Mouse (Mus musculus) macrophage (primary cell): ENCODE results near the gene Gm11214. TPM values are rescaled to one million over a fixed set of nuclear protein-coding genes. Genes with fewer than 3 reads are reported as not detected.

Experiments used
- H3K27ac ChIP-seq: fragments of 350-480 bp; formaldehyde crosslinking; 2 replicates; pipeline ENCODE4 v1.9.0; 2021
- H3K36me3 ChIP-seq: fragments of 350-480 bp; formaldehyde crosslinking; 2 replicates; pipeline ENCODE4 v1.9.0; 2021; ENCODE audit errors: inconsistent target
- H3K4me3 ChIP-seq: fragments of 350-480 bp; formaldehyde crosslinking; 2 replicates; pipeline ENCODE4 v1.9.0; 2021; ENCODE audit errors: inconsistent target
- H3K79me2 ChIP-seq: fragments of 350-480 bp; formaldehyde crosslinking; 2 replicates; pipeline ENCODE4 v1.9.0; 2021; ENCODE audit errors: inconsistent target
- WGBS: methylation state at CpG from one replicate; pipeline ENCODE4 v1.1.7; 2026; ENCODE audit warnings: inconsistent platforms; ENCODE audit not compliant: missing documents; 5-methylcytosine and 5-hydroxymethylcytosine counted together
- polyA plus RNA-seq: library from polyadenylated mRNA; stranded (reverse); fragments of 250-400 nt; gene quantifications from 3 replicates; pipeline ENCODE4 v1.2.4, GENCODE M21; 2018; ENCODE audit warnings: inconsistent platforms
- total RNA-seq, 78 experiments: library from RNA; depleted of rRNA; stranded (reverse); fragments of 250-400 nt; gene quantifications; 1 replicate in 9 of 78; 2 replicates in 24 of 78; 3 replicates in 43 of 78; 4 replicates in 2 of 78; pipeline ENCODE4 v1.2.4; 2018; ENCODE audit warnings: inconsistent platforms in 56 of 78

Gm11214 gene
- not detected for total RNA-seq (2018; cell fraction: chromatin; rRNA removed)
- not detected for total RNA-seq (2018; cell fraction: cytosol; rRNA removed)
- total RNA-seq (2018; cell fraction: nucleus; rRNA removed): 1 to 10 TPM in 1 of 26 experiments, not detected in 25; 1.6 TPM
- not detected in 3 replicates for polyA plus RNA-seq

DNA sequence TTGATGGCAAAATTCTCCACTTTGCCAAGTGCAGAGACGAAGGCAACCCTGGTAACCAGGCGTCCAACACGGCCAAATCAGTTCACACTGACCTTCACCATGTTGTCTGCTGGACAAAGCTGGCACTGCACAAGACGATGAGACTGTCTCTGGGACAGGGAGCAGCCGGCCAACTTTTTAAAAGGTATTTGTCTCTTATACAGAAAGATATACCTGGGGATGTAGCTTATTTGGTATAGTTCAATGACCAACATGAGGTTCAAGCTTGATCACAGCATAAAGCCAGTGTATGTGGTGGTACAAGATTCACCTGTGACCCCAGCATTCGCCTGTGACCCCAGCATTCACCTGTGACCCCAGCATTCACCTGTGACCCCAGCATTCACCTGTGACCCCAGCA, at the start of gene Gm11214:
TSS of gene Gm11214 (minus strand) at position 101 of the 400 bp plus-strand sequence.
- no peak within 1 kb of the TSS for H3K4me3 ChIP-seq
- no peak within 1 kb of the TSS for H3K27ac ChIP-seq
- WGBS: 100% methylated on average over 6 of the region's 6 CpGs
- H3K79me2 ChIP-seq: no peaks in the 10 kb centered on the region
- no peaks in the 10 kb centered on the region for H3K36me3 ChIP-seq

DNA sequence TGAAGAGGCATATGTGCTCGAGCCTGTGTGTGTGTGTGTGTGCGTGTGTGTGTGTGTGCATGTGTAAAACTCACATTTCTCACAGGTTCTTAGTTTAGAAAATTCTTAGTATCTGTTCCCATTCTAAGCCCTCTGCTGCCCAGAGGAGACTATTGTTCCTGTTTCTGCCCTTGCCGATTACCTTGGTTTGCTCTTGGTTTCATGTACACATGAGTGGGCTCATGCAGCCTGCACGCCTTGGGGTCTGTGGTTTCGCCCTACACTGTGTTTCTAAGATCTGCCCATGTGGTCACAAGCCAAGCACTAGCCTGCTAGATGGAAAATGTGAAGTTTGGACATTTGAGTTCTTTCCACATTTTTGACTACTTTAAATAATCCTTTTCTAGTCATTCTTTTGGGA, 48.7 kb upstream of the Gm11214 start:
- 43% methylated on average over 5 of the region's 5 CpGs for WGBS
- no peaks in the 10 kb centered on the region for H3K79me2 ChIP-seq
- H3K27ac ChIP-seq: no peak overlapping the region
- H3K36me3 ChIP-seq: no peaks in the 10 kb centered on the region
- no peak overlapping the region for H3K4me3 ChIP-seq

DNA sequence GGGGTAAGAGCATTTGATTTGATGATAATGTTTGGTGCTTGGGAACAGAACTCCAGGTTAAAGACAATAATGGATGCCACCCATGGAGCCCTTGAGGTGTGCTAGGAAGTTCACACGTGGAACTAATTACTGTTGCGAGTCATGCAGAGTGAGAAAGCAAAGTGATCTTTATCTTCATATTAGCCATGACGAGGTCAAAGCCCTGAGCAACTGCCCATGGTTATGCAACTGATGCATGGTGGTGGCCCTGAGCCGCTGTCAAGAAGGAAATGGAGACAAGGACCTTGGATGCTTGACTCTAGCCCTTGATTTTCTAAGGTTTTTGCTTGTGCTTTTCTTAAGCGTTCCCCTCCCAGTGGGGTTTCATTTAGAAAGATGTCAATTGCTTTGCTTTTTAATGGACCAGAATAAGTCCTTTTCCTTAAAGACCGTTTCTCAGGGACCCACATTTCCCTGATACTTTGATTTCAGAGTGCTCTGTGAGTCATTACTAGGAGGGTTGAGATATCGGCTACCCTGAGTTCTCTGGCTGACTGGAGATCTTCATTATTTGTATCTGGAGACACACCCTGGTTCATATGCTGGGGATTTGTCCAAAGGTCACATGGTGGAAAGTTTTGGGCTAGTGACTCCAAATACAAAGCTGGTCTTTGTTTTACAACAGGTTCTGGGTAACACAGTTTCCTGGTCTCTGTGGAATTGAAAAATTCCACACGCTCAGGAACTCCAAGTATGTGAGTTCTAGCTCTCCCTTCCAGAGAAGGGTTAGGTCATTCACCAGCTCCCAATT, 47.4 kb upstream of the Gm11214 start:
- 72% methylated on average over 8 of the region's 8 CpGs for WGBS
- Histone ChIP-seq H3K27ac (no peak overlapping the region), H3K4me3 (no peak overlapping the region), H3K36me3 (no peaks in the 10 kb centered on the region), H3K79me2 (no peaks in the 10 kb centered on the region)

DNA sequence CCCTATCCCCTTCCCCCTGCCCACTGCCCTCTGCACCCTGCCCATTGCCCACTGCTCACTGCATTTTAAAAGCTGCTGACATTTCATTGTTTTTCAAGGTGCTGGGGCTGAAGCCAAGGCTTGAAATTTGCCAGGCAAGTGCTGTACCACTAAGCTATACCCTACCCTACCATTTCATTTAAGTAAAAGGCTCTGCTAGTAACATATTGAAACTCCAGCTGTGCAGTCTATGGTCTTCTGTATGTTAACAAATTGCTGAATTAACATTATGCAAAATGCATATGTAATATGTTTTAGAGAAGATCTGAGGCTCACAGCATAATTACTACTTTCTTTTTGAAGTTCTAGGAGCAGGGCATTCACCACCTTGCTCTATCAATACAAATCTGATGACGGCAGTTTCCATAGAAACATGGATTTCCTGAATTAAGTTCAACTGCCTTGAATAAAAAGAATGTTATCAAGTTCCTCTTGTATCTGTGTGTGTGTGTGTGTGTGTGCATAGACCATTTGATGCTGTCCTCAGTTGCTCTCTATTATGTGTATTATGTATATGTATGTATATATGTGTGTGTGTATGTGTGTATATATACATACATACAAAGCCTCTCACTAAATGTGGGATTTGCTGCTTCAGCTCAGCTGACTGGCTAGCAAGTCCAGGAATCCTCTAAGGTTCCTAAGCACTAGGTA, 43.2 kb upstream of the Gm11214 start:
- Histone ChIP-seq H3K4me3 (no peak overlapping the region), H3K36me3 (no peaks in the 10 kb centered on the region), H3K79me2 (no peaks in the 10 kb centered on the region), H3K27ac (no peak overlapping the region)
- WGBS: 67% methylated on average over 1 of the region's 1 CpGs

DNA sequence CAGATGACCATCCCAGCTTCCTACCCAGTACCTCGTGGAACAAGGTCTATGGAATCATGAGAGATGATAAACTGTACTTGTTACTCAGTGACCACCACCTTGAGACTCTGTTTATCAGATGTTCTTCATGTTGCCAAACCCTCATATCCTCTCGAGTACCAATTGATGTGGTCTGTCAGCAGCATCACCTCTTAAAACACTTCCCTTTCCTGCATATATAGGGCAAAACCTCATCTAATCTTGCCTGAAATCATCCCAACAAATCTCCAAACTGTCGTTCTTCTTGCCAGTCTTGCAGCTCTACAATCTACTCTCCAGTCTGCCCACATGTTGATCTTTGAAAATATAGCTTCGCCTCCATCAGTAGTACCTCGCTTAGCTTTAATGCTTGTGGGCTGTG, 41.1 kb upstream of the Gm11214 start:
- WGBS: 40% methylated on average over 5 of the region's 5 CpGs

DNA sequence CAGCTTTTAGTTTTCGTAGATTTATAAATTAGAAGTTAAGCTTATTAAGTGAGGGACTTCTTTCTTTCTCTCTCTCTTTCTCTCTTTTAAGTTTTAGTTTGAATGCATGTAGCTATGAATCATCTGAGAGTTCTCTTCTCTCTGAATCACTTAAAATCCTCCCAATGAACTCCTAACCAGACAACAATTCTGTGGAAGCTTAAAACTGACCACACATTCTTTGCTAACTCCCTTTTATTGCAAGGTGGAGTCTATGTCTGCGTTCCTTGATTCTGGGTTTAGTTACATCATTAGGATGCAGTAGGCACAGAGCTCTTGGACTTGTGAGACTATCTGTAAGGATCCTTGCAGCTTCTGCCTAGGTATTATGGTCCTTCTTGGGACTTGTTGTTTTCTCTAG, 40.5 kb upstream of the Gm11214 start:
- 98% methylated on average over 2 of the region's 2 CpGs for WGBS
- no peak overlapping the region for H3K27ac ChIP-seq
- H3K4me3 ChIP-seq: no peak overlapping the region
- no peaks in the 10 kb centered on the region for H3K36me3 ChIP-seq
- H3K79me2 ChIP-seq: no peaks in the 10 kb centered on the region

More for the DNA sequence above, 41.1 kb upstream of the Gm11214 start:
- no peak overlapping the region for H3K27ac ChIP-seq
- H3K4me3 ChIP-seq: no peak overlapping the region
- no peaks in the 10 kb centered on the region for H3K79me2 ChIP-seq
- H3K36me3 ChIP-seq: no peaks in the 10 kb centered on the region

DNA sequence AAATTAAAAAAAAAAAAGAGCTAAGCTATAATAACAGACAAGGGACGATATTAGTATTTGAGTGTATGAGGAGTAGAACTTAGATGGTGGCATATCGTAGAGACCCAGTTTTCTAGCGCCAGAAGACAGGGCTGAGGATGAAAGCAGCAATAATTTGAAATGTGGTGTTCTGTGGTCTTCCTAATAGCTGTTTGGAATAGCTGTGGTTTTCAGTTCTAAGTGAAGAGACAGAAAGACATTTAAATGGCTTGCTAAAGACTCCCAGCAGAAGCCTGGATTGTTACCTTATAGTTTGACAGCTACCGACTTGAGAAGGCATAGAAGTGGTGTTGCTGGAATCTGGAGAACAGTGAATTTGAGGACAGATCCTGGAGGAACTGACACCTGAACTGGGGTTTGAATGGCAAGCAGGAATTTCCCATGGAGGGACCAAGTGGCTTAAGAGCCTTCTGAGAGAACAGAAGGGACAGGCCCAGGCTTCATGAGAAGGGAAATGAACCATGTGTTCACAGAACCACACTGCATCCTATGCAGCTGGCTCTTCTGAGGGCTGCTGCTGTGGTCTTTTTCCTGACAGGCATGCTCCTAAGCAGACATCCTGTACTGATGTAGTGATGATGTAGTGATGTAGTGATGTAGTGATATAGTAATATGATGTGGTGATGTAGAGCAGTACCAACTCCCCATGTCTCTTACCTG, 39.0 kb upstream of the Gm11214 start:
- no peaks in the 10 kb centered on the region for H3K79me2 ChIP-seq
- H3K4me3 ChIP-seq: no peak overlapping the region
- 93% methylated on average over 4 of the region's 4 CpGs for WGBS
- no peak overlapping the region for H3K27ac ChIP-seq
- H3K36me3 ChIP-seq: no peaks in the 10 kb centered on the region

DNA sequence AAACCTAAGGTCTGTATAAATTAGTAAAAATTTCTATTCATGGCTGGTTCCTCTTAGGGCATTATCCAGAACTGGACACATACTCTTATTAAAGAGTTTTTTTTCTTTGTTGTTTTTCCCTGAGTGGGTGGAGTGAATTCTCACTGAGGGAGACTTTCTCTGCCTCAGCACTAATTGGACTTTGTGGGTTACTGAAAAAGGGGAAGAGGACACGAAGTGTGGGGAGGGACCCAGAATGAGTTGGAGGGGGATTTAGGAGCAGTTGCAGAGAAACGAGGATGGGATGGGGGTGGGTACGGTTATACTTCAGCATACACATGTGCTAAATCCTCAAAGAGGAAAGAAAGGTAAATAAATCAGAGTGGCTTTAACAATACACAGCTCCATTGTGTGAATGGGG, 36.6 kb upstream of the Gm11214 start:
- Histone ChIP-seq H3K4me3 (no peak overlapping the region), H3K79me2 (no peaks in the 10 kb centered on the region), H3K27ac (no peak overlapping the region), H3K36me3 (no peaks in the 10 kb centered on the region)
- WGBS: 3% methylated on average over 3 of the region's 3 CpGs

DNA sequence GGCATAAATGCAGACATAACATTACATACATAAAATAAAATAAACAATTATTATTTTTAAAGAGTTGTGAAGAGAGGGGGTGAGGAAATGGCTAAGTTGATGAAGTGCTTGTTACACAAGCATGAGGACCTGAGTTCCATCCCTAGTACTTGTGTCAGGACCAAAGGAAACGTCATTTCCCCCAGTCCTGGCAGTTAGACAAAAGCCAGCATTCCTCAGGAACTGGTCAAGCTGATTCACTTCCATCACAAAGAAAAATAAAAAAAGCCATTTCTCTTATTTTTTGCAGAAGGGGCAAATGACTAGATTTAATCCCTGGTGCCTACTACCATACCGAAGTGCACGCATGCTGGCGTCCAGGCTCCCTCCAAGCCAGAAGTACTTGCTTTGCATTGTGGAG, 33.7 kb upstream of the Gm11214 start:
- H3K4me3 ChIP-seq: no peak overlapping the region
- 88% methylated on average over 4 of the region's 4 CpGs for WGBS
- H3K36me3 ChIP-seq: no peaks in the 10 kb centered on the region
- H3K79me2 ChIP-seq: no peaks in the 10 kb centered on the region
- H3K27ac ChIP-seq: no peak overlapping the region

DNA sequence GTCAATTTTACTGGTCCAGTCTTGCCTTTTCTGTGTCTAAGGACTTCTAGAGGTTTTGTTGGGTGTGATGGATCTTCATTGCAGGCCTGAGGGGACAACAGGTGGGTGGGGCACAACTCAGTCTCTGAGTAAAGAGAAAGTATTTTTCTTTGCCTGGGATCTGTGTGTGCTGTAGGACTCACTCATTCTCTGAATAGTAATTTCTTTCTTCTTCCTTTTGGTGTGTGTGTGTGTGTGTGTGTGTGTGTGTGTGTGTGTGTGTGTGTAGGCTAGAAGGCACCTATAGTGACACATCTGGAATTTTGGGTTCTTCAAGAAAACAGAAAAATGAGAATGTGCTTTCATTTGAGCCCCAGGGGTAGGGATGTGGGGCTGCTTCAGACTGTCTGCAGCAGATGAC, 29.2 kb upstream of the Gm11214 start:
- Histone ChIP-seq H3K27ac (no peak overlapping the region), H3K4me3 (no peak overlapping the region), H3K79me2 (no peaks in the 10 kb centered on the region), H3K36me3 (no peaks in the 10 kb centered on the region)

DNA sequence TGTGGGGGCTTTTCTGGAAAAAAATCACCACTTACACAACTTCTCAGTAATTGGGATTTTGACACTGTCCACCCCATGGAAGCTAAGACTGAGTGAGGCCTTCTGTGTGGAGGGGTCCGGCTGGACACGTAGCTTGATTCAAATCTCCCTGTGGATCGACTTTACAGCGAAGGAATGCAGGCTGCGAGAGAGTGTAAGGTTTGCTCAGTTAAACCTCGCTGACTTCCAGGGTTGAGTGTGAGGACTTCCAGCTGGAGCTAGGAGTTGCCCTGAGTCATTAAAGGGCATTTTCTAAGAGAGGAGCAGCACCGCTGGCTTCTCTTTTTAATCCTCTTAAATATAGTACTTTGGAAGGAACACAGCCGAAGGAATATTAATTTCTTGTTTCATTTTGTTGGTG, 24.2 kb upstream of the Gm11214 start:
- 95% methylated on average over 8 of the region's 8 CpGs for WGBS
- Histone ChIP-seq H3K79me2 (no peaks in the 10 kb centered on the region), H3K27ac (no peak overlapping the region)

DNA sequence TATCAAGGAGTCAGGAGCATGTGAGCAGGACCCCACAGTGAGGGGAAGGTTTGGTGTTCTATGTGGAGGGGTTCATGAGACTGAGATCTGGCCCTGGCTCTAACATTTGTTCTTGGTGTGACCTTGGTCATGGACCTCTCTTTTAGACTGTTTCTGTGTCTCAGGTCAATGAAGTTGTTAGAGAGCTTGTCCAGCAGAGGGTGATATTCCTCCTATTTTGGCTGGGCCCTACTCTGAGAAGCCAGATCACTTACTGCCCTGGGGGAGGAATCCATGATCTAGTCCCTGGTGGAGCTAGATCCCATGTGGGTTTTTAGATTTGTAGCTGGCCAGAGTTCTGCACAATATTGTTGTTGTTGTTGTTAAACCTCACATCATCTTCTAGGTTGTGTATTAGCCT, 23.0 kb upstream of the Gm11214 start:
- Histone ChIP-seq H3K79me2 (no peaks in the 10 kb centered on the region), H3K27ac (no peak overlapping the region), H3K4me3 (no peak overlapping the region), H3K36me3 (no peaks in the 10 kb centered on the region)

More for the DNA sequence above, 24.2 kb upstream of the Gm11214 start:
- no peak overlapping the region for H3K4me3 ChIP-seq
- H3K36me3 ChIP-seq: no peaks in the 10 kb centered on the region

DNA sequence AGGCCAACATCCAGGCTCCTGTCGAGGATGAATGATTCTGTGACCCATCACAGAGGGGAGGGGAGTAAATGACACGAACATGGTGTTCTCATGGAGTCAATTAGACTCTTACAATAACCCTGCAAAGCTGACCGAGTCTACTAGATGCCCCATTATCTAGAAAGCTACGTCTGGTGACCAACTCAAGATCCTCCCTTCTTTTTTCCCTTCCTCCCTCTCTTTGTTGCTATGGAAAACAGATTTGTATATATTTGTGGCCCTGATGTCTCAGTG, 22.0 kb upstream of the Gm11214 start:
- no peak overlapping the region for H3K27ac ChIP-seq
- H3K4me3 ChIP-seq: no peak overlapping the region
- WGBS: 90% methylated on average over 4 of the region's 4 CpGs
- H3K79me2 ChIP-seq: no peaks in the 10 kb centered on the region
- H3K36me3 ChIP-seq: no peaks in the 10 kb centered on the region

DNA sequence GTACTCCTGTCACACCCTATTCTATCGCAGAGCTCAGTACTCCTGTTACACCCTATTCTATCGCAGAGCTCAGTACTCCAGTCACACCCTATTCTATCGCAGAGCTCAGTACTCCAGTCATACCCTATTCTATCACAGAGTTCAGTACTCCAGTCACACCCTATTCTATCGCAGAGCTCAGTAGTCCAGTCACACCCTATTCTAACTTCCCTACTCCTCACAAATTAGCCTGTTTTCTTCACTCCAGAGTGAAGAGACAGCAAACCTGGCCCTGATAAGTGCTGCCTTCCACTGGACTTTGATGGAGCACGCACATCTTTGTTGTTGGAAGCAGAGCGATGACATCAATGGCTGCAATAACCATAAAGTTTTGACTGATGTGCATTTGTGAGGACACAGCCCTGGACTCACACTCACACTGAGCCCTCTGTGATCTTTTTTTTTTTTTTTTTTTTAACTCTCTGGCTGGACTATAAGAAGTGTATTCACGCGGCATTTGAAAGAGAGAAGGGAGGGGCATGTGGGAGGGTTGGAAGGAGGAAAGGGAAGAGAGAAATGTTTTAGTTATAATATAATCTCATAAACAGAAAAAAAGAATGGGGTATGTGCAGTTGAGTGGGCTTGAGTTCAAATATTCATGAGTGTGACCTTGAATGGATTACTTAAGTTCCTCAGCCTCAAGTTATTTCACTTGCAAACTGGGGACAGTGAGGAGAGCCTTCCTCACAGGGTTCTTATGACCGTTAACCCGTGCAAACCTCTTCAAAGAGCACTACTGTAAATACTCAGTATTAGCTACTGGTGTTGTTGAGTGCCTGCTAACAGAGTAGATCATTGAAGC, 21.5 kb upstream of the Gm11214 start:
- Histone ChIP-seq H3K79me2 (no peaks in the 10 kb centered on the region), H3K36me3 (no peaks in the 10 kb centered on the region), H3K4me3 (no peak overlapping the region), H3K27ac (no peak overlapping the region)
- 89% methylated on average over 10 of the region's 10 CpGs for WGBS
